Mouse (Mus musculus) embryonic facial prominence, embryonic 12.5 days (tissue): Measurements from ENCODE around the gene Rffl. TPM values are rescaled to one million over a fixed set of nuclear protein-coding genes. Genes with fewer than 3 reads are reported as not detected.
A peak's percentile ranks its signal among the peaks of the same experiment; 100 is the strongest.

Source experiments
- ATAC-seq: fragments of 200-750 bp; cut with Nextera tagmentation; 2 replicates; pipeline ENCODE4 v1.8.0; 2017; ENCODE audit not compliant: insufficient number of reproducible peaks, insufficient read depth, low FRiP score, low TSS enrichment
- H3K27ac ChIP-seq: fragments of 300-500 bp; sonication (generic); 2 replicates; pipeline ENCODE4 v1.5.1; 2016; ENCODE audit warnings: mild to moderate bottlenecking
- H3K27me3 ChIP-seq: fragments of 300-500 bp; sonication (generic); 2 replicates; pipeline ENCODE4 v1.6.1; 2016; ENCODE audit warnings: mild to moderate bottlenecking, moderate library complexity
- H3K36me3 ChIP-seq: fragments of 300-500 bp; sonication (generic); 2 replicates; pipeline ENCODE4 v1.6.1; 2016; ENCODE audit warnings: mild to moderate bottlenecking
- H3K4me1 ChIP-seq: fragments of 300-500 bp; sonication (generic); 2 replicates; pipeline ENCODE4 v1.6.1; 2016
- H3K4me2 ChIP-seq: fragments of 300-500 bp; sonication (generic); replicated peaks from 2 replicates; pipeline ENCODE4 v1.6.1; 2016; ENCODE audit warnings: mild to moderate bottlenecking, moderate library complexity
- H3K4me3 ChIP-seq: fragments of 300-500 bp; sonication (generic); 2 replicates; pipeline ENCODE4 v1.5.1; 2016; ENCODE audit warnings: mild to moderate bottlenecking
- H3K9ac ChIP-seq: fragments of 300-500 bp; sonication (generic); 2 replicates; pipeline ENCODE4 v1.6.1; 2016; ENCODE audit warnings: mild to moderate bottlenecking, moderate library complexity
- H3K9me3 ChIP-seq: fragments of 300-500 bp; sonication (generic); 2 replicates; pipeline ENCODE4 v1.6.1; 2016; ENCODE audit warnings: mild to moderate bottlenecking, moderate library complexity
- WGBS: fragments of 180-500 bp; shearing (Covaris S2); methylation state at CpG from one replicate; pipeline ENCODE4 v1.1.7; 2016; 5-methylcytosine and 5-hydroxymethylcytosine counted together
- polyA plus RNA-seq: library from polyadenylated mRNA; unstranded; fragments of >200 nt; fragmentation: Nextera tagmentation; extraction: Ambion mirVana; gene quantifications from 2 replicates; pipeline ENCODE4 v1.2.1, GENCODE M21; 2016

Rffl gene
- polyA plus RNA-seq, 1 experiment from 2014 or later = 12.8 TPM

DNA sequence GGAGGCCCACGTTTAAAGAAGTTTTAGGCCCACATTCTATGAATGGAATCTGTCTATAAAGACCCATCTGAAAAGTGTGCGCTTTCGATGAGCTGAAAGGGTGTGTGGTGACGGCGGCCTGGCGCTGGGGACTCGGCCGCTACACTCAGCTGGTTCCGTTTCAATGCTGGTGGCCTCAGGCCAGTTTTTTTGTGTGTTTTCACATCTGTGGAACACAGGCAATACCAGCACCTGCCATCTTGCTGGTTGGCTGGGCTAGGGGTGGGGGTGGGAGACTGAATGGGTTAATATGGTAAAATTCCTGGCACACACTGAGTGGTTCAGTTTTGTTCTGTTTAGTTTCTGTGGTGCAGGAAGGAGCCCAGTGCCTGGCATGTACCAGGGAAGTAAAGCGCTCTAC lies 15.0 kb downstream of the Rffl start:
- WGBS = 76% methylated on average over 10 of the region's 10 CpGs
- H3K36me3 ChIP-seq = no peaks in the 10 kb centered on the region

DNA sequence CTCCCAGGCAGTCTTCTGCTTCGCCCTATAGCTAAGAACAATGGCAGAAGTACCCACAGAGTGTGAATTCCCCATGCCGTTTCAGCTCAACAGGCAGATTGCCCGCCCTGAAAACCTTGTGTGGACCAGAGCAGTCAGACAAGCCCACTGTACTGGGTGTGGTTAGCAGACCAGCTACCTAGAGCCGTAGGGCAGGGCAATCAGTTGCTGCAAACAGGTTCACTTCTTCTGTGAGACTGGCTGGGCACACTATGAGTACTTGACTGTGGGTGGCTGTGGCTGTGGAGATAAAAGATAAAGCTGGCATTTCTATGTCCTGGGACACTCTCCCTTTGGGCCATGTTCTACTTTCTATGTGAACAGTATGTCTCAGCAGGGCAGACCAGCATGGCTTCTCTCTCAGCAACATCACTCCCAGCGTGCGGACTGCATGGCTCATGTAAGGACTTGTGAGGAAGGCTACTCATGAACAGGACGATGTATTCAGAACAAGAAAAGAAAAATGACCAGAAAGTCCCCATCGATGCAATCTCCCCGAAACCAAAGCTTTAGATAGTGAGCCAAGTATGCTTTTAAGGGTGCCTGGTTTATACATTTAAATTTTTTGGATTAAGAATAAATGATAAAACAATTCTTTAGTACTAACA lies 15.6 kb downstream of the Rffl start:
- ATAC-seq = no peak
- Histone ChIP-seq H3K27me3 (no peaks in the 10 kb centered on the region), H3K9ac (no peak overlapping the region), H3K4me3 (no peak overlapping the region), H3K4me1 (no peaks in the 10 kb centered on the region), H3K27ac (no peak overlapping the region), H3K4me2 (no peak overlapping the region), H3K36me3 (no peaks in the 10 kb centered on the region), H3K9me3 (no peaks in the 10 kb centered on the region)
- WGBS = 87% methylated on average over 9 of the region's 9 CpGs

More for the DNA sequence above, 15.0 kb downstream of the Rffl start:
- H3K4me1 ChIP-seq = no peaks in the 10 kb centered on the region
- no peaks in the 10 kb centered on the region for H3K9me3 ChIP-seq
- no peaks in the 10 kb centered on the region for H3K27me3 ChIP-seq
- no peak overlapping the region for H3K27ac ChIP-seq
- H3K4me3 ChIP-seq = no peak overlapping the region
- no peak overlapping the region for H3K9ac ChIP-seq
- no peak overlapping the region for H3K4me2 ChIP-seq
- ATAC-seq = no peak

DNA sequence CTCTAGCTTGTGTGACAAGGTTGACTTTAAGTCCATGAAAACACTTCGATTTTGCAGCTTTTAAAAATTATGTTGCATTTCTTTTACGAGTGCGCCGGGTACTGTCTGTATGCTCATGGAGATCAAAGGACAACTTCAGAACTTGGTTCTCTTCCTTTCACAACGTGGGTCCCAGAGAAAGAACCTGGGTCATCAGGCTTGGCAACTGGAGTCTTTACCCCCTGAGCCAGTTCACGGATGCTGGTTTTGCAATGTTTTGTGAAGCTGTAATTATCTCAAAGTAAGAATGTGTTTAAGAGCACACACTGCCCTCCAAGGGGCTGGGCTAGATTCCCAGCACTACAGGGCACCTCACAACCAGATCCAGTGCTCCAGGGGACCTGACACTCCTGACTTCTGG lies 16.9 kb downstream of the Rffl start:
- Histone ChIP-seq H3K9ac (no peak overlapping the region), H3K9me3 (no peaks in the 10 kb centered on the region), H3K4me1 (no peaks in the 10 kb centered on the region), H3K36me3 (no peaks in the 10 kb centered on the region), H3K4me3 (no peak overlapping the region), H3K4me2 (no peak overlapping the region), H3K27me3 (no peaks in the 10 kb centered on the region), H3K27ac (no peak overlapping the region)
- WGBS = 85% methylated on average over 6 of the region's 6 CpGs
- ATAC-seq = no peak

DNA sequence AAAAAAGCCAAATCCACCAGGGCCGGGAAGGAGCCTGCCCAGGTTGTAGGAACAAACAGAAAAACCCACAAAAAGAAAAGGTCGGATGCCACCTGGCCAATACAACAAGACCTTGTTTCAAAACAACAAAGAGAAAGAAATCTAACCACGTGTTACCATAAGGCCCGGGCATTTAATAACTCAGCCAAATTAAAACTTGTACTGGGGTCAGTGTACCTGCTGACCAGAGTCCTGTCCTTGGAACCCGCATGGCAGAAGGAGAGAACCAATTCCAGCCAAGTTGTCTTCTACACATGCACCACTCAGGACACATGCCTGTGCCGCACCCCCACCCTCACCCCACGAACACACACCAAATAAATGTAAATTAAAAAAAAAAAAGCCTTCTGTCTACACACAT lies 18.1 kb downstream of the Rffl start:
- Histone ChIP-seq H3K4me1 (no peaks in the 10 kb centered on the region), H3K27me3 (no peaks in the 10 kb centered on the region), H3K4me2 (no peak overlapping the region), H3K27ac (no peak overlapping the region), H3K9ac (no peak overlapping the region), H3K9me3 (no peaks in the 10 kb centered on the region), H3K4me3 (no peak overlapping the region), H3K36me3 (no peaks in the 10 kb centered on the region)
- WGBS = 88% methylated on average over 7 of the region's 7 CpGs
- no peak for ATAC-seq

DNA sequence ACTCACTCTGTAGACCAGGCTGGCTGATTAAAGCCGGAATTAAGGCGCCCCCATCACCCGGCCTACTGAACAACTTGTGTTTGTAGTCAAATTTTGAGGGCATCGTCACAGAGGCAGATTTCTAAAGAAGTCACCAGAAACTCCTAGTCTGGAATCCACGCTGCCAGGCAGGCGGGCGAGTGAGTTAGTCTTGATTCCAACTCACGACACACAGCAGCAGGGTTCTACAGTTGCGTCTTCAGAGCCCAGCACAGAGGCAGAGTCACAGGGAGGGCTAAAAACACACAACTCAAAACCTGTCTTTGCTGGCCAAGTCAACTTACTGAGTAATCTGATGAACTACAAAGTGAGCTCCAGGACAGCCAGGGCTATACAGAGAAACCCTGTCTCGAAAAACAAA lies 18.5 kb downstream of the Rffl start:
- Histone ChIP-seq H3K4me2 (no peak overlapping the region), H3K27ac (no peak overlapping the region), H3K4me1 (no peaks in the 10 kb centered on the region), H3K4me3 (no peak overlapping the region), H3K36me3 (no peaks in the 10 kb centered on the region), H3K27me3 (no peaks in the 10 kb centered on the region), H3K9ac (no peak overlapping the region), H3K9me3 (no peaks in the 10 kb centered on the region)
- 84% methylated on average over 10 of the region's 10 CpGs for WGBS
- ATAC-seq = no peak

DNA sequence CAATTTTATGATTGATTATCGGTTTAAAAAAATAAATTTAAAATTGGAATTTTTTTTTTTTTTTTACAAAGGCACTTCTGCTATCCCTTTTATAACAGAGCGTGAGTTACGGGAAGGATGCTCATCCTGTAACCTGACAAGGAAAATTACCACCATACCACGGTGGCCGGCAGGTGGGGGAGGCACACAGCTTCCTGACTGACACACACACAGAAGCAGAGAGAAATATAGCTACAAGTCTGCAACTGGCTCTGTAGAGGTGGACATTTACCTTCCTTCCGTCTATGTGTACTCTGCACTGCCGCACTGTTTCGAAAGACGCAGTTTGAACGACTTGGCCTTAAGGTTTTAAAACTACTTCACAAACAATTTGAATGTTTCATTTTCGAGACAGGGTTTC lies 18.9 kb downstream of the Rffl start:
- Histone ChIP-seq H3K36me3 (no peaks in the 10 kb centered on the region), H3K27ac (no peak overlapping the region), H3K9me3 (no peaks in the 10 kb centered on the region), H3K4me3 (no peak overlapping the region), H3K27me3 (no peaks in the 10 kb centered on the region), H3K4me1 (no peaks in the 10 kb centered on the region), H3K4me2 (no peak overlapping the region), H3K9ac (no peak overlapping the region)
- 78% methylated on average over 11 of the region's 11 CpGs for WGBS
- ATAC-seq = no peak

DNA sequence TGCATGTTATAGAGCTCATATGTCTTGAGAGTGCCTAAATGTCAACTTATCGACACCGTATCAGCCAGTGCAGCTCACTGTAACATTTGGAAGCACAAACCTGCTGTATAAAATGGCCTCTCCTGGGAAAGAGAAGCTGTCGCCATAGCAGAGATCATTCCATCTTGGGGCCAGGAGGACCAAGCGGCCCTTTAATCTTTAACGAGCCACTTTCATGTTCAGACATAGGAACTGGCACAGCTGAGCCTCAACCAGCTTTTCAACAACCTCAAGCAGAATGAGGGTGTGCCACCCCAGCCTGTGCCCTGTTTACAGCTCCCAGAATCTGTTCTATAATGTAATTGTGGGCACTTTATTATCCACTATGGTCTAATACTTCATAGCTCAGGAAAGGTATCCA lies 20.8 kb downstream of the Rffl start:
- WGBS = 54% methylated on average over 5 of the region's 5 CpGs
- no peaks in the 10 kb centered on the region for H3K27me3 ChIP-seq
- no peak overlapping the region for H3K4me2 ChIP-seq
- peaks cover 9% of the 10 kb centered on the region; the same call in 1 of the 2 replicates for H3K4me1 ChIP-seq
- no peaks in the 10 kb centered on the region for H3K9me3 ChIP-seq
- no peak overlapping the region for H3K4me3 ChIP-seq
- no peak overlapping the region for H3K9ac ChIP-seq
- ATAC-seq = no peak
- no peak overlapping the region for H3K27ac ChIP-seq
- H3K36me3 ChIP-seq = no peaks in the 10 kb centered on the region

DNA sequence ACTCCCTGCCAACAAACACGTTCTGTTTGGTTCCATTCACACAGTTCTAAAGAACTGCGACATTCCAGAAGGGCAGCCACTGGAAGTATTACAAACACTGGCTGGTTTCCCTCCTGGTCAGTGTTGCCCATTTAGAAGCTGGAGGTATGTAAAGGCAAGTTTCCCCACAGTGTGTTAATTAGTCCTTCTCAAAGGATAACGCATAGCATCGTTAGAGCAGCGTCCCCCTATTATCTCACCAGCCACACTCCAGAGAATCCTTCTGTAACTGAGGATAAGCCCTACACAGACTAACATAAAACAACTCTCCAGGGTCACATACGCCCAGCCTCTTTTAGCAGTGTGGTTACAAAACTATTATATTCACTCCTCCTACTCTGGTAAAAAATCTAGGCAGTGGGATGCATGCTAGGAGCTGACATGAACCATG lies 23.4 kb downstream of the Rffl start:
- no peak overlapping the region for H3K9ac ChIP-seq
- 51% methylated on average over 6 of the region's 6 CpGs for WGBS
- ATAC-seq = no peak

DNA sequence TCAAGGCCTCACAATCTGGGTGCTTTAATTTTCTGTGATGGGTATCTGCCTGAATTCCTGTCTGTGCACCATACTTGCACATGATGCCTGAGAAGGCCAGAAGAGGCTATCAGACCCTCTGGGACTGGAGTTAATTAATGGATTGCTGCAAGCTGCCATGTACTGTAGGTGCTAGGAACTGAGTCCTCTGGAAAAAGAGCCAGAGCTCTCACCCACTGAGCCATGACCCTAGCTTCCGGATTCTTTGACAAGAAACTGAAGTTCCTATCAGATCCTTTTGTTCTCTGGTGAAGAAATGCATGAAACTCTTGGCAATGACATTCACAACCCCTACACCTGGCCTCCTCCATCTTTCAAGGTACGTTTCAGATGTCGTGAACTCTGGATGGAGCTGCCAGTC lies 24.1 kb downstream of the Rffl start:
- Histone ChIP-seq H3K27me3 (no peaks in the 10 kb centered on the region), H3K9ac (no peak overlapping the region), H3K4me3 (no peak overlapping the region), H3K27ac (no peak overlapping the region), H3K9me3 (no peaks in the 10 kb centered on the region), H3K4me1 (peaks cover 14% of the 10 kb centered on the region; the same call in 1 of the 2 replicates), H3K36me3 (no peaks in the 10 kb centered on the region), H3K4me2 (no peak overlapping the region)
- WGBS = 67% methylated on average over 3 of the region's 3 CpGs
- no peak for ATAC-seq

More for the DNA sequence above, 23.4 kb downstream of the Rffl start:
- Histone ChIP-seq H3K4me1 (peaks cover 14% of the 10 kb centered on the region; the same call in 1 of the 2 replicates), H3K36me3 (no peaks in the 10 kb centered on the region), H3K9me3 (no peaks in the 10 kb centered on the region), H3K27me3 (no peaks in the 10 kb centered on the region), H3K27ac (no peak overlapping the region), H3K4me3 (no peak overlapping the region), H3K4me2 (no peak overlapping the region)

DNA sequence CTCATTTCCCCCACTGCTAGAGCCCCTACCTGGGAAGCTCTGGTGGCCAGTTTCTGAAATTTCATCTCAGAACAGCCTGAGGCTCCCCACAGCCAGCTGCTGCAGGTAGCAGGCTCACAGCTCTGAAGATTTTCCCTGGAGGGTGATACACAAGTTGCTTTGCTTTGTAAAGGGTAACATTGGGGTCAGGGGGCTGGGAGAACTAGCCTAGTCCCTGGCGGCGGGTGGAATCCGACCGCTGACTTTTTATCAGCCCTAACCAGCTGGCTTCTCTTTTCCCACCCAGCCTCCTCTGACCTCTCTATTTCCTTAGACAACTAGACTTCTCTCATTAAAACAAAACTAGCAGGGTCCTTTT lies 25.0 kb downstream of the Rffl start:
- Histone ChIP-seq H3K27ac (peak overlapping the region; percentile 46; the same call in 1 of the 2 replicates), H3K36me3 (no peaks in the 10 kb centered on the region), H3K4me2 (peak overlapping the region; percentile 16), H3K4me1 (peaks cover 14% of the 10 kb centered on the region; the same call in 1 of the 2 replicates), H3K9me3 (no peaks in the 10 kb centered on the region), H3K9ac (0 out of 2 replicates have a peak overlapping the region, but pooled peaks have one; percentile 16), H3K27me3 (no peaks in the 10 kb centered on the region), H3K4me3 (peak overlapping the region; percentile 10; the same call in 1 of the 2 replicates)
- WGBS = 15% methylated on average over 4 of the region's 4 CpGs
- ATAC-seq = no peak

DNA sequence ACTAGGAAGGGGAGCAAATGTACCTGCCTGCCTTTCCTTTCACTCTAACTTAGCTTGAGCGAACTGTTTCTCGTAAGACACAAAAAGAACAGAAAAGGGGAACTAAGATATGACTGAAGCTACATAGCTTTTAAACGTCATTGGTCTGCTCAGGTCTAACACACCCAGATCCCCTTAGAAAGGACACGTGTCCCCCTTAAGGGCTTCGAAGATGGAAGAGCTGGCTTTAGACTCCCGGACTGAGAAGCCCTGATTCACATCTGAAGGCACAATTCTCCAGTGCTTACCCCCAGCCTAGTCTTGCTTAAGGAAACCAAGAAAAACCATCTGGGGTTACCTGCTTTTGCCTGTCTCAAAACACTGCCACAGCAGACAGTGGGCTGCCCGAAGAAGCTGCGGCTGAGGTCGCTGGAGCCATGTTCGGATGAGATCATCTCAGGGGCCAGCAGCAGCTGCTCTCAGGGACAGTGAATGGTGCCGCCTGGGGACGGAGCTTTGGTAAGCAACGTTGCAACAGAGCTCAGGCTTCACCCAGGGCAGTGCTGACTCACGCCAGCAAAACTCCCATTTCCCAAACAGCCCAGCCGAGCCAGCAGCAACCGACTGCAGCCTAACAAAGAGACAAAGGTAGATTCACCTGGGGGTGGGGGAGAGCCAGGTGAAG lies 25.5 kb downstream of the Rffl start:
- 0 out of 2 replicates have a peak overlapping the region, but pooled peaks have one; percentile 16 for H3K9ac ChIP-seq
- no peaks in the 10 kb centered on the region for H3K36me3 ChIP-seq
- WGBS = 24% methylated on average over 16 of the region's 16 CpGs
- no peaks in the 10 kb centered on the region for H3K27me3 ChIP-seq
- H3K4me1 ChIP-seq = peaks cover 14% of the 10 kb centered on the region; the same call in 1 of the 2 replicates
- peak overlapping the region; percentile 46; the same call in 1 of the 2 replicates for H3K27ac ChIP-seq
- peak overlapping the region; percentile 16 for H3K4me2 ChIP-seq
- H3K4me3 ChIP-seq = peak overlapping the region; percentile 10; the same call in 1 of the 2 replicates
- ATAC-seq = 0 out of 2 replicates have a peak, but pooled peaks have one; percentile 35
- no peaks in the 10 kb centered on the region for H3K9me3 ChIP-seq
